Mouse (Mus musculus): ENCODE measurements around the gene Olfr773.
"Not testable (repeated sequence)": the region's sequence is repeated elsewhere in the genome, so short reads cannot be mapped to it uniquely, and the experiment has no call there.

Olfr773 gene

DNA sequence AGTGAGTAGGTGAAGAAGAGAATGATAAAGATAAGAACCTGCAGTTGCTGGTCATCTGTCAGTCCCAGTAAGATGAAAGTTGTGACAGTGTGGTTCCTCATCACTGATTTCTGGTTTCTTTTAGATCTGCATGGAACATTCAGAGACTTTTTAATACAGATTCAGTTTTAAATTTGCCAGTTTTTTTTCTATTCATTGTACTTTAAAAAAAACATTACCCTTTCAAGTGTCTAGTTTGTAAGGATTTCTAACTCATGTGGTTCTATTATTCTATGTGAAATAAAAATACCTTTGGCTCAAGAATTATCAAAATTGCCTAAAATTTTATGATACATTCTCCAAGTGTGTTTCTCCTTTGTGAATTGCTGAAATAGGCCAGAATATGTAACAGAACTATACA lies at the start of gene Olfr773:
TSS of gene Olfr773 (minus strand) at position 101 of the 400 bp plus-strand sequence.
- not testable (repeated sequence) for DNase-seq (ENCODE audit: low read depth, low spot score)

DNA sequence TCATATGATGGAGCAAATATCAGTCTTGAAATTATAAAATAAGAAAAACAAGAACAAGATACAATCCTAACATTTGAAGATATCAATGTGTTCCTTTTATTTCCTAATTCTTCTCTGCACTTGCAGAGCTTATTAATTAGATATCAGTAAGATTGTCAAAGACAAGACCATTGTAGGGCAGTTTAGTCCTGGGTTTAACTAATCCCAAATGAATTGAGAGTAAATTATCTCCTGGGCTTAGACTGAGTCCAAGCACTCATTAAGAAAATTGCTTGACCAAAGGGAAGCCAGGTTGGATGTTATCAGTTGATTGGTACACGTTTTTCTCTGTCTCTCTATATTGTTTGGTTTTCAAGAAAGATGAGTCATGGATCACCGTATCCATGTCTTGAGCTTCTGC lies 48.7 kb upstream of the Olfr773 start, which contains the start of gene Olfr774:
TSS of gene Olfr774 (plus strand) at position 301 of the 400 bp plus-strand sequence.
- no peak for DNase-seq (ENCODE audit: low read depth, low spot score)

DNA sequence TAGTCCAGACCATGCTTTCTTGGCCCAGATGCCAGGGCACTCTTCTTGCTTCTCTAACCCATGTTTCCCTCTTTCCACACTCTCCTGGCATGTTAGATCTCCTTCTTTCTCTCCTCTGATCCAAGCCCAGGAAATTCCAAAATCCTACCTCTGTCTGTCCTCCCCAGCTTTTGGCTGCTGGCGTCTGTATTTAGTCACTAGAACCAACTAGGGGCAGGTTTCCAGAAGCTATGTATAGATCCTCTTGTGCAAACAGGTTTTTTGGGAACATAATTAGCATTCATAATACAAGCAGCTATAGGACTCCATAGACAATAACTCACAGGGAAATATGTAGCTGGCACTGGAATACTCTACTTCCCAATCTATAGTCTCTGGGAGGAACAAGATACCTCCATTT lies 43.5 kb upstream of the Olfr773 start:
- no peak for DNase-seq (ENCODE audit: low read depth, low spot score)

DNA sequence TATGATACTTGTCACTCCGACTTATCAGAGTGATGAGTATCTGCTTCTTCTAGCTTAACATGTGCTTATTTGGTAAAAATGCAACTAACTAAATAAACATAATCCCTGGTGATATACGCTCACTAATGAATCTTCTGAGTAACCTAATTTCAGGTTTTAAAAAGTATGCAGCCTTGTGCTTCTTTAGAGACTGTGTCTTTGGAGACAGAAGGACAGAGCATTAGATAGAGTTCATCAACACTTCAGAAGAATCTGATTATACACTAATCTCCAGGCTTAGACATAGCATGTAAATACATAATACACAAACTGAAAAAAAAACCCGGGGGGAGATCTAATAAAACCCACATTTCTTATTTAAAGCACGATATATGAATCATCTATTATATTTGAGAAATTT lies 9.4 kb downstream of the Olfr773 start, which contains the start of gene Olfr772:
TSS of gene Olfr772 (minus strand) at position 101 of the 400 bp plus-strand sequence.
- DNase-seq (ENCODE audit: low read depth, low spot score) = not testable (repeated sequence)

DNA sequence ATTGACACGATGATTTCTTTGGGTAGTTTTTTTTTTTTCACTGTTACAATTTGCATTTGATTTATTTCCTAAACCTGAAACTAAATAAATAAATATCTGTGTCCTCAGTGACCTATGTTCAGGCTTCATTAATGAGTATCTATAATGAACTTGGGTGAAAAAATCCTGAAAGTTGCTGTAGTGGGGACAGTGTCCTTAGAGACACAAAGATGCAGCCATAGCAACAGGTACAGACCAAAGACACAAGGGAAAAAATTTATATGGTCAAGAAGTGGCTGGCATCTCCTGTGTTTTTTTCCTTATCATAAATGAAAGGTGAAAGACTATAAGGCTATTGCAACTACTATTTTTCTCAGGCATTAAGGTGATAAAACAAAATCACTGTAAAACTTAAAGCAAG lies 22.6 kb downstream of the Olfr773 start, which contains the start of gene Olfr771:
TSS of gene Olfr771 (minus strand) at position 101 of the 400 bp plus-strand sequence.
- DNase-seq (ENCODE audit: low read depth, low spot score) = no peak

DNA sequence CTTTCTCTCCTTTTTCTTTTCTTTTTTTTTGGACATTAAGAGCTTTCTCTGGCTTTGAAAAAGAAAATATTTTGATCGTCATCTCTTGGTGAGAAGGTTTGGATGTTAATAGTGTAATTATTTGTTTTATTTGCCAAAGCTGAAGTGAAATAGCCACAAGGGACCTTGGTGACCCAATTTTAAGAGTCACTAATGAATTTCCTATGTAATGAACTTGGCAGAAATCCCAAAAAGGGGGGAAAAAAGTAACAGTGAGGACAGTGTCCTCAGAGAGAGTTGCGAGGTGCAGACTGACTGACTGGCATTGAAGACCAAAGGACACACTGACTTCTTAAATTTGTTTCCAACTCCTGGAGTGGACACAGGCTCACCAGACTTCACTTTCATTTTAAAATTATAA lies 48.3 kb downstream of the Olfr773 start, which contains the start of gene Olfr770:
TSS of gene Olfr770 (minus strand) at position 101 of the 400 bp plus-strand sequence.
- DNase-seq (ENCODE audit: low read depth, low spot score) = no peak
